Mouse (Mus musculus) forebrain, postnatal 0 days (tissue): ENCODE data around the gene Cldnd1. TPM values are rescaled to one million over a fixed set of nuclear protein-coding genes. Genes with fewer than 3 reads are reported as not detected.

Source experiments
- ATAC-seq: fragments of 200-750 bp; cut with Nextera tagmentation; 2 replicates; pipeline ENCODE4 v1.8.0; 2017; ENCODE audit warnings: mild to moderate bottlenecking, moderate library complexity
- DNase-seq: peaks from one replicate; pipeline ENCODE4 v3.0.0-alpha.2; 2015
- H3K27ac ChIP-seq: fragments of 300-500 bp; sonication (generic); 2 replicates; pipeline ENCODE4 v1.5.1; 2014; ENCODE audit warnings: low read depth, mild to moderate bottlenecking, antibody characterized with exemption, low read length, moderate library complexity, mixed read lengths
- H3K27me3 ChIP-seq: fragments of 300-500 bp; sonication (generic); 2 replicates; pipeline ENCODE4 v1.6.1; 2014; ENCODE audit warnings: mild to moderate bottlenecking, low read length, mixed read lengths; ENCODE audit not compliant: insufficient read depth
- H3K36me3 ChIP-seq: fragments of 300-500 bp; sonication (generic); 2 replicates; pipeline ENCODE4 v1.6.1; 2014; ENCODE audit warnings: mild to moderate bottlenecking, moderate library complexity; ENCODE audit not compliant: insufficient read depth
- H3K4me1 ChIP-seq: fragments of 300-500 bp; sonication (generic); 2 replicates; pipeline ENCODE4 v1.6.1; 2014; ENCODE audit warnings: antibody characterized with exemption; ENCODE audit not compliant: insufficient read depth
- H3K4me2 ChIP-seq: fragments of 300-500 bp; sonication (generic); 2 replicates; pipeline ENCODE4 v1.6.1; 2014; ENCODE audit warnings: low read depth, mild to moderate bottlenecking, moderate library complexity
- H3K4me3 ChIP-seq: fragments of 300-500 bp; sonication (generic); 2 replicates; pipeline ENCODE4 v1.5.1; 2014; ENCODE audit warnings: low read depth, low read length, mixed read lengths
- H3K9ac ChIP-seq: fragments of 300-500 bp; sonication (generic); 2 replicates; pipeline ENCODE4 v1.6.1; 2014; ENCODE audit warnings: mild to moderate bottlenecking
- H3K9me3 ChIP-seq: fragments of 300-500 bp; sonication (generic); 2 replicates; pipeline ENCODE4 v1.6.1; 2016; ENCODE audit warnings: low read length
- CTCF ChIP-seq: sonication (generic); IDR thresholded peaks from 2 replicates; pipeline ENCODE4 v1.5.1; 2016; ENCODE audit warnings: antibody characterized with exemption, control low read depth, low read depth
- WGBS: fragments of 180-500 bp; shearing (Covaris S2); extraction: QIAGEN DNeasy Blood & Tissue Kit; methylation state at CpG from one replicate; pipeline ENCODE4 v1.1.7; 2014; 5-methylcytosine and 5-hydroxymethylcytosine counted together
- polyA plus RNA-seq: library from polyadenylated mRNA; unstranded; fragments of >200 nt; fragmentation: Nextera tagmentation; extraction: Ambion mirVana; gene quantifications from 2 replicates; pipeline ENCODE4 v1.2.1, GENCODE M21; 2015
- total RNA-seq: library from RNA; depleted of rRNA; stranded (reverse); fragments of >200 nt; gene quantifications from 2 replicates; pipeline ENCODE4 v1.2.3, GENCODE M21; 2014

Gene Cldnd1
- total and polyA plus RNA-seq, 2 experiments from 2014 or later, result 54.8 to 129 TPM

- TF ChIP-seq CTCF, result no peak
- H3K9me3 ChIP-seq, result no peaks in the 10 kb centered on the region
- WGBS, result 83% methylated on average over 20 of the region's 20 CpGs
- no peak overlapping the region for H3K4me2 ChIP-seq
- DNase-seq, result no peak
- H3K27ac ChIP-seq, result no peak overlapping the region
- H3K4me3 ChIP-seq, result no peak overlapping the region
- ATAC-seq, result no peak
- no peaks in the 10 kb centered on the region for H3K4me1 ChIP-seq
- H3K36me3 ChIP-seq, result no peaks in the 10 kb centered on the region; the same call in 1 of the 2 replicates
- H3K27me3 ChIP-seq, result no peaks in the 10 kb centered on the region
- H3K9ac ChIP-seq, result no peak overlapping the region
Measured at GRCm38 (mm10) chr16:58685548-58686537, 41.9 kb upstream of the Cldnd1 start.

- no peak overlapping the region for H3K4me3 ChIP-seq
- no peak overlapping the region for H3K27ac ChIP-seq
- ATAC-seq, result no peak
- no peak overlapping the region for H3K4me2 ChIP-seq
- H3K9ac ChIP-seq, result no peak overlapping the region
- 96% methylated on average over 1 of the region's 1 CpGs for WGBS
- no peak for TF ChIP-seq CTCF
- H3K36me3 ChIP-seq, result no peaks in the 10 kb centered on the region
- no peaks in the 10 kb centered on the region for H3K9me3 ChIP-seq
- DNase-seq, result no peak
- H3K27me3 ChIP-seq, result no peaks in the 10 kb centered on the region
- H3K4me1 ChIP-seq, result no peaks in the 10 kb centered on the region
Measured at GRCm38 (mm10) chr16:58688534-58688933, 39.2 kb upstream of the Cldnd1 start.

GRCm38 (mm10) chr16:58689555-58690169 is 38.0 kb upstream of the Cldnd1 start:
- H3K27ac ChIP-seq, result no peak overlapping the region
- ATAC-seq (no peak), DNase-seq (no peak)
- H3K9ac ChIP-seq, result no peak overlapping the region
- H3K9me3 ChIP-seq, result no peaks in the 10 kb centered on the region
- WGBS, result 85% methylated on average over 5 of the region's 5 CpGs
- H3K27me3 ChIP-seq, result no peaks in the 10 kb centered on the region
- H3K4me1 ChIP-seq, result no peaks in the 10 kb centered on the region
- no peak overlapping the region for H3K4me2 ChIP-seq
- TF ChIP-seq CTCF, result no peak
- no peaks in the 10 kb centered on the region for H3K36me3 ChIP-seq
- H3K4me3 ChIP-seq, result no peak overlapping the region

- H3K9me3 ChIP-seq, result no peaks in the 10 kb centered on the region
Measured at GRCm38 (mm10) chr16:58690322-58690732, 37.4 kb upstream of the Cldnd1 start.

GRCm38 (mm10) chr16:58694091-58694490 is 33.6 kb upstream of the Cldnd1 start:
- Histone ChIP-seq H3K4me3 (no peak overlapping the region), H3K27ac (no peak overlapping the region), H3K4me2 (no peak overlapping the region), H3K36me3 (no peaks in the 10 kb centered on the region), H3K4me1 (no peaks in the 10 kb centered on the region), H3K9me3 (no peaks in the 10 kb centered on the region), H3K9ac (no peak overlapping the region), H3K27me3 (no peaks in the 10 kb centered on the region)
- WGBS, result 89% methylated on average over 5 of the region's 5 CpGs
- no peak for DNase-seq
- no peak for TF ChIP-seq CTCF
- ATAC-seq, result no peak

More at GRCm38 (mm10) chr16:58690322-58690732, 37.4 kb upstream of the Cldnd1 start:
- no peak overlapping the region for H3K27ac ChIP-seq
- no peak overlapping the region for H3K4me2 ChIP-seq
- no peak overlapping the region for H3K9ac ChIP-seq
- H3K36me3 ChIP-seq, result no peaks in the 10 kb centered on the region
- H3K27me3 ChIP-seq, result no peaks in the 10 kb centered on the region
- no peak overlapping the region for H3K4me3 ChIP-seq
- 80% methylated on average over 5 of the region's 5 CpGs for WGBS
- no peaks in the 10 kb centered on the region for H3K4me1 ChIP-seq
- no peak for TF ChIP-seq CTCF
- DNase-seq, result no peak
- ATAC-seq, result no peak

- H3K27ac ChIP-seq, result no peak overlapping the region
- ATAC-seq (no peak), DNase-seq (no peak)
- WGBS, result 87% methylated on average over 3 of the region's 3 CpGs
- no peak for TF ChIP-seq CTCF
- H3K4me1 ChIP-seq, result no peaks in the 10 kb centered on the region
- no peak overlapping the region for H3K4me2 ChIP-seq
- no peaks in the 10 kb centered on the region for H3K36me3 ChIP-seq
- H3K27me3 ChIP-seq, result no peaks in the 10 kb centered on the region
- H3K4me3 ChIP-seq, result no peak overlapping the region
- no peaks in the 10 kb centered on the region for H3K9me3 ChIP-seq
- H3K9ac ChIP-seq, result no peak overlapping the region
Measured at GRCm38 (mm10) chr16:58696796-58697195, 30.9 kb upstream of the Cldnd1 start.

GRCm38 (mm10) chr16:58697261-58697660 is 30.4 kb upstream of the Cldnd1 start:
- H3K27me3 ChIP-seq, result no peaks in the 10 kb centered on the region
- no peak overlapping the region for H3K27ac ChIP-seq
- no peaks in the 10 kb centered on the region for H3K36me3 ChIP-seq
- no peak overlapping the region for H3K4me2 ChIP-seq
- no peaks in the 10 kb centered on the region for H3K9me3 ChIP-seq
- H3K9ac ChIP-seq, result no peak overlapping the region
- ATAC-seq (no peak), DNase-seq (no peak)
- 100% methylated on average over 1 of the region's 1 CpGs for WGBS
- no peak for TF ChIP-seq CTCF
- no peaks in the 10 kb centered on the region for H3K4me1 ChIP-seq
- H3K4me3 ChIP-seq, result no peak overlapping the region
